Mouse (Mus musculus) kidney, adult 11 months (tissue): ENCODE data around the gene Pcsk5.

Source experiments
- DNase-seq: peaks from one replicate; pipeline ENCODE4 v3.0.0; 2022

Pcsk5 gene

GRCm38 (mm10) chr19:17467556-17468211, 369.7 kb downstream of the Pcsk5 start:
- DNase-seq: no peak

- no peak for DNase-seq
Measured at GRCm38 (mm10) chr19:17452001-17452400, 385.4 kb downstream of the Pcsk5 start.

- DNase-seq: peak; percentile 34
Measured at GRCm38 (mm10) chr19:17443581-17443980, 393.9 kb downstream of the Pcsk5 start.

GRCm38 (mm10) chr19:17439476-17440189, 397.8 kb downstream of the Pcsk5 start:
- DNase-seq: no peak

- DNase-seq: peak; percentile 36
Measured at GRCm38 (mm10) chr19:17436651-17437050, 400.8 kb downstream of the Pcsk5 start.

- no peak for DNase-seq
Measured at GRCm38 (mm10) chr19:17428561-17428914, 408.9 kb downstream of the Pcsk5 start.

GRCm38 (mm10) chr19:17427824-17428560, 409.4 kb downstream of the Pcsk5 start:
- no peak for DNase-seq

GRCm38 (mm10) chr19:17423306-17423705, 414.1 kb downstream of the Pcsk5 start:
- no peak for DNase-seq

GRCm38 (mm10) chr19:17417855-17418254, 419.6 kb downstream of the Pcsk5 start:
- no peak for DNase-seq

- DNase-seq: no peak
Measured at GRCm38 (mm10) chr19:17412915-17413459, 424.4 kb downstream of the Pcsk5 start.

GRCm38 (mm10) chr19:17410465-17411065, 426.9 kb downstream of the Pcsk5 start:
- DNase-seq: no peak

- DNase-seq: no peak
Measured at GRCm38 (mm10) chr19:17409351-17409750, 428.1 kb downstream of the Pcsk5 start.

- no peak for DNase-seq
Measured at GRCm38 (mm10) chr19:17408591-17408990, 428.8 kb downstream of the Pcsk5 start.

- no peak for DNase-seq
Measured at GRCm38 (mm10) chr19:17406823-17407222, 430.6 kb downstream of the Pcsk5 start.

- no peak for DNase-seq
Measured at GRCm38 (mm10) chr19:17403175-17403574, 434.3 kb downstream of the Pcsk5 start.

- DNase-seq: no peak
Measured at GRCm38 (mm10) chr19:17400571-17400970, 436.9 kb downstream of the Pcsk5 start.

- no peak for DNase-seq
Measured at GRCm38 (mm10) chr19:17399965-17400364, 437.5 kb downstream of the Pcsk5 start.

- DNase-seq: no peak
Measured at GRCm38 (mm10) chr19:17397922-17398321, 439.5 kb downstream of the Pcsk5 start.

GRCm38 (mm10) chr19:17396802-17397201, 440.6 kb downstream of the Pcsk5 start:
- DNase-seq: no peak

- peak; percentile 89 for DNase-seq
Measured at GRCm38 (mm10) chr19:17393841-17394591, 443.4 kb downstream of the Pcsk5 start, which contains the start of gene Rfk. TSS of gene Rfk (plus strand) at chr19:17394043.

GRCm38 (mm10) chr19:17392866-17393265, 444.6 kb downstream of the Pcsk5 start:
- no peak for DNase-seq

- no peak for DNase-seq
Measured at GRCm38 (mm10) chr19:17388404-17388803, 449.0 kb downstream of the Pcsk5 start.
